Mouse (Mus musculus) cerebellum, adult 11 months (tissue): ENCODE data around the gene Rab3c.

Experiments used
- DNase-seq: peaks from one replicate; pipeline ENCODE4 v3.0.0; 2022

The Rab3c gene

GRCm38 (mm10) chr13:110184963-110185685 lies 95.7 kb downstream of the Rab3c start:
- DNase-seq: no peak

DNA sequence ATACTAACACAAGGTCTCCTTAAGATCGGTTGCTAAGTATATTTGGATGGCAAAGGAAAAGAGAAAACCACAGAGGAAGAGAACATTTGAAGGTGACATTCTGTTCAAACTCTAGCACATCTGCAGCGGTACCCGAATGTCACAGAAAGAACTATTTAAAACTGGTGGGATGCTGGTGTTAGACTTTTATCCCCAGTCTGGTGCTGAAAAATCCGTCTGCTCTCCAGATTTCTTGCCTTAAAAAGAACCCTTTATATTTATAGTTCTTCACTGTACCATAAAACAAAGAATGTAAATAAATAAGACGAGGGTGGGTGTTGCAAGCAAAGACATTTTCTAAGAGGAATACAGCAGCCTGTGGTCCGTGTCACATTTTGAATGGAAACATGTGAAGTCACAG lies 105.1 kb downstream of the Rab3c start:
- DNase-seq: no peak

DNA sequence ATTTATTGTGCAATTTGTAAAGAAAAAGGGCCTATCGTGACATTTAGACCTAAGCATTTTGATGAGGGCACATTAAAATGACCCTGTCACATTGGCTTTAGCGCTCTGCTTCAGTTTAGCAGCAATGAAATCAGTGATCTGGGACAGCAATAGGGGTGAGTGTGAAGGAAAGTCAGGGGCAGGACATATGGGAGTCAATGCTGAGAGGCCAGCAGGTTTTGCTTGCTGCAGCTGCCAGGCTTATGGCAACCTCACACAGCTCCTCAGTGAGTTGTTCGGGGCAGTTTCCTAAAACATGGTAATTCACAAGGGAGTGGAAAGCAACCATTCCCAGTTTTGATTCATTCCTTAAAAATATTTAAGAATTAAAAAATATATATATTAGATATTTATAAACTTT lies 111.1 kb downstream of the Rab3c start:
- DNase-seq: no peak

GRCm38 (mm10) chr13:110169152-110169551 lies 111.6 kb downstream of the Rab3c start:
- no peak for DNase-seq

DNA sequence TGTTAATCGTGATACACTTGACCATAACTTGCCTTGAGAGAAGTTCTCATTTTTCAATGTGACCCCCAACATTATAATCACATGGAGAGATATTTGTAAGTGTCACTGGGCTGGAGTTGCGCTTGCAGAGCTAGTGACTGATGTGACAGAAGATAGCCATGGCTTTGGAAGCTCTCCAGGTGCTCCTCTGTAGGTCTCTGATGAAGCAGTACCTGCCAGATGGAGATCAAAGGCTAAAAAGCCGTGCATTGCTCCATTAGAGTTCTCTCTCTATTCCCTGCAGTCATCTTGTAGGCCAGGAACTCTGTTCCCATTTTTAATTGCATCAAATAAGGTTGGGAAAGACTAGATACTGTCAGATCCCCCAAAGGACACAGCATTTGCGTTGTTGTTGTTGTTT lies 112.2 kb downstream of the Rab3c start:
- peak; percentile 32 for DNase-seq

DNA sequence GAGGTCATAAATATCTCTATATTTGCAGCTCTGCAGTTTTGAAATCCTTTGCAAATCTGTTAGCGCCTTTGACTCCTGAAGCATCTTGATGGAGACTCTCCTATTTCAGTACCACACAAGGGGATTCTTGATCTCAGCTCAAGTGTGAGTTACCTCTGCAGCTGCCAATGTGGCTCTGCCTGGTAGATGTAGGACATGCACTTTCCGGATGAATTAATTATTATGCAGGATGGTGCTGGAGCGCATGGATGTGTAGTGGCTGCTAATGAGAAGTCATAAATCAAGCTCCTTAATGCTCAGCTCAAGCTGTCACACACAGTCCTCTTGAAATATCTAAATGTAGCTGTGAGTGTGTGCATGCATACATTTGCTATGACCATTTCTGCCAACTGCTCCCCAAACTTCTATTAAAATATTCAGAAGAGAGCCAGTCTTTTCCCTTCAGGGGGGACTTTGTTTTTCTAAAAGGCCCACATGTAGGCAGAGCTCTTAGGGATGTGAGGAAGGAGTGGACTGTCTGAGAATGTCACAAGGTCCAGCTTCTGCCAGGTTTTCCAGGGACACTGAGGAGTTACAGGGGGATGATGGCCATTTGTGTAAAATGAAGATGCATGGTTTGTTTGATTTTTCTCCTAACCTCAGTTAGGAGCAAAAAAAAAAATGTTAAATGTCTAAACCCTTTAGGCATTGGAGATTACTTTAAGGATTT lies 114.0 kb downstream of the Rab3c start:
- no peak for DNase-seq

- no peak for DNase-seq
Observed at GRCm38 (mm10) chr13:110159980-110160379, 120.8 kb downstream of the Rab3c start.

GRCm38 (mm10) chr13:110158588-110159519 lies 121.9 kb downstream of the Rab3c start:
- no peak for DNase-seq

- no peak for DNase-seq
Observed at GRCm38 (mm10) chr13:110145545-110145944, 135.3 kb downstream of the Rab3c start.

DNA sequence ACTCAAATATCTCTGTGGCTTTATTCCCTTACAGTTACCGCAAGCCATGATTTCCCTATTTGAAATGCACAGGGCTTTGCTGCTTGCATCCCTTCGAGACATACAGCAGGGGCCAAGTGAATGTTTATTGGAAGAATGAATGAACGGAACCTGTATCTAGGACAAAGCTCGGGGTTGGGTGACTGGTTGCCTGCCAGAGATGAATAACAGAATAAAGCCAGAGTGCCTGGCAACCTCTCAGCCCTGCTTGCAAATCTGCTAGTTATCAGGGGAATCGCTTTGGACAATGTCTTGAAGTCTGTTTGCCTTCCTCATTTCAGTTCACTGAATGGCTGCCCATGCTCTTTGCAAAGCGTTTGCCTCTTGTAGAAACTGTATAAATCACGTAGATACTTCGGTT lies 135.8 kb downstream of the Rab3c start:
- DNase-seq: peak; percentile 69

- DNase-seq: peak; percentile 38
Observed at GRCm38 (mm10) chr13:110139339-110139738, 141.5 kb downstream of the Rab3c start.

- no peak for DNase-seq
Observed at GRCm38 (mm10) chr13:110138644-110139043, 142.2 kb downstream of the Rab3c start.

GRCm38 (mm10) chr13:110127613-110128258 lies 153.1 kb downstream of the Rab3c start:
- DNase-seq: no peak

DNA sequence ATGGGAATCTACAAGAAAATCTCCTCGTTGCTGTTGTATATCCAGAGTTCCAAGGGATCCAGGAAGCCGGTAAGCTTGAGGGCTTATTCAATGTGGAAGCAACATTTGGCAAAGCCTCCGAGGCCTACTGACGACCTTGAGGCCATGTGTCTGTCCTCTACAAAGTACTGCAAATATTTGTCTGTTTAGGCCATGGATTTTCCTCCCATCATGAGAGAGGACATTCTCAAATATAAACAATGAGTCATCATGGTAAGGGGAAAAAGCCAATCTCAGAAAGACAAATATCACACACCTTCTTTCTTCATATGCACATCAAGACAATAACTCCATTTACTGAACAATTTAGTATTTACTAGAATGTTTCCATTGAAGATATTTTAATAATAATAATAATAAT lies 158.0 kb downstream of the Rab3c start:
- DNase-seq: no peak

GRCm38 (mm10) chr13:110116892-110117291 lies 163.9 kb downstream of the Rab3c start:
- DNase-seq: no peak

DNA sequence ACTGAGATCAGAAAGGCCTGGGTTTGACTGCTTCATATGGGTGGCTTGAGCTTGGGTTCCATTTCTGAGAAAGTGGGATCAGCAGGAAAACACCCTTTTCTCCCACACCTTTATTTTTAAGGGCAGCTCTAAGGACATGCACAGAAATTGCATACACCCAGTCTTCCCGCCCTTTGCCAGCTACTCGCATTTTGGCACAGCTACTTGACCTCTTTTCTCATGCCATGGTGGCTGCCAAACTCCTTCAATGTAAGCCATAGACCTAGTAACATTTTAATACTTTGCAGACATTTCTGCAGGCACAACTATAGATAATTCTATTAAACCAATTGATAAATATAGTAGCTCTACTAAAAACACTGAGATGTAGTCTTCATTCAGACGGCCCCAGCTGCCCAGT lies 164.5 kb downstream of the Rab3c start:
- DNase-seq: peak; percentile 52

- DNase-seq: no peak
Observed at GRCm38 (mm10) chr13:110114870-110115645, 165.7 kb downstream of the Rab3c start.

DNA sequence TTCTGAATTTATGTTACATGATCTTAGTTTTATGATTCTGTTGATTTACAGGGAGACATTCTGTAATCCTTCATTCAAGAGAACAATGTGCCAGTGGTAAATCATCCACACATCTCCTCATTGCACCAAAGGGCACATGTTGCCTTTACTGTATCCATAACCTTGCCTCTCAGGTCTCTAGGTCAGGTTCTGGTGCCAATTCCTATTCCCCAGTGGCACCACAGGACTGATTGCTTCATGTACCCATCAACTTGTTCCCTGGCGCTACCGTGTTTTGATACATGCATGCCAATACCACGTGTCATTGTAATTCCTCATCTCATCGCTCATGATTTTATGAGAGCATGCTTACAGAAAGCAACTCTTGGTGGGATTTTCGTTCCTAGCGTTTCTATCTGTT lies 167.1 kb downstream of the Rab3c start:
- DNase-seq: no peak

DNA sequence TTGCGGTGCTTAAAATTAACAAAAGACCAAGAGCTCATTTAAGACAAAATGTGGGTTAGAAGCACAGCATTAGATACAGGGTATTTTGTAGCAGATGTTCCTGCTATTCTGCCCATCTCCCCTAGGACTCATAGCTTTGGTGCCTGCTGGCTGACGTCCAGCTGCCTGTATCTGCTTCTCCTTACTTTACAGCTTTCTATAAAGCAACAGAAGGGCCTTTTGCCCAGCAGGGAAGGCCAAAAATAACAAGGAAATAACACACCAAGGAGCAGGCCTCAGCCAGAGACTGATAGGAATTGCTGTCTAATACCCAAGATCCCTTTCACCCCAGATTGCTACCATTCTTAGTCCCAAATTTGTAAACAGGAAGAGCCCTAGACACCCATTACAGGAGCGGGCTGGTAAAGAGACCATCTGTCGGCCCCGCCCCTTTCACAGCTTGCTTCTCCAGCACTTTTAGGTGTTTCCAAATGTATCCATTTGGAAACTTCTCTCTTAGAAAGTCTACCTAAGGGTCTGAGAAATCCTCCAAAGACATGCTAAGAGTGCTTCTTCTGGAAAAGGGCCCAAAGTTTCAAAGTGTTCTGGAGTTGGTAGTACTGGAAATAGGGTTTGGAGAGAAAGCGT lies 183.3 kb downstream of the Rab3c start:
- DNase-seq: peak; percentile 29

DNA sequence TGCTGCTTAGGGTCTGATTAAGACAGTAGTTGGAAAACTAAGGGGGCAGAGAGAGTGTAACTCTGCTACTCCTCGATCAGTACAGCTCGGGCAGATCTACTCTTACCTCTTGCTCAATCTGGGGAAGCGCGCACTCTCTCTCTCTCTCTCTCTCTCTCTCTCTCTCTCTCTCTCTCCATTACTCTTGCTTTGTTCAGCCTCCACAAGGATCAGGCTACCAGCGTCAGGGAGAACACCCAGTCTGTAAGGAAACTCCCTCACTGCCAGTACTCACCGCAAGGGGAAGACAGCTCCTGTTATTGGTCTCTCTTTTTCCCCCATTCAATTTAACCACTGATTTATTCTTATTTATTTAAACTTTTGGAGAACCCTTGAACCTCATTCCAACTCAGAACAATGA lies 185.8 kb downstream of the Rab3c start:
- DNase-seq: no peak
